Mouse (Mus musculus) neural tube, embryonic 10.5 days (tissue): Measurements from ENCODE around the gene Wdr86.
"Not testable (repeated sequence)": the region's sequence is repeated elsewhere in the genome, so short reads cannot be mapped to it uniquely, and the experiment has no call there.

Experiments used
- DNase-seq: peaks from one replicate; pipeline ENCODE4 v3.0.0-alpha.2; 2017; ENCODE audit warnings: low spot score; ENCODE audit errors: extremely low spot score

Wdr86 gene

DNA sequence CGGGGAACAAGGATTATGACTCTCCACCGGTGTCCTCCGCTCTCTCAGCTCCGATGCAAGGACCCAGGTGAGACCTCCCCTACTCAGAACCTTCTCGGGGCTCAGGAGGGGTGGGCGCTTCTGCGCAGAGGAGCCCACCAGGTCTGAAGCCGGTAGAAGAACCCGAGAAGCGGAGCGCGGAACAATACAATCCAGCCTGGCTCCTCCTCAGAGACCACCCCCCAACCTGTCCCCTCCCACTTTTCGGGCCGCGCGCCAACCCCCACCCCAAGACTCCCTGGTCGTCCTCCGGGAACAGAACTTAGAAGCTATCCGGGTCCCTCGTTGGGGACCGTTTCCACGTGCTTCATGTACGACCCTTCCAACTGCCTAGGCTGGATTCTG lies at the start of gene Wdr86:
Gene Wdr86, minus strand, starts transcription at position 240 of the 384 bp plus-strand sequence.
- peak; percentile 66 for DNase-seq

DNA sequence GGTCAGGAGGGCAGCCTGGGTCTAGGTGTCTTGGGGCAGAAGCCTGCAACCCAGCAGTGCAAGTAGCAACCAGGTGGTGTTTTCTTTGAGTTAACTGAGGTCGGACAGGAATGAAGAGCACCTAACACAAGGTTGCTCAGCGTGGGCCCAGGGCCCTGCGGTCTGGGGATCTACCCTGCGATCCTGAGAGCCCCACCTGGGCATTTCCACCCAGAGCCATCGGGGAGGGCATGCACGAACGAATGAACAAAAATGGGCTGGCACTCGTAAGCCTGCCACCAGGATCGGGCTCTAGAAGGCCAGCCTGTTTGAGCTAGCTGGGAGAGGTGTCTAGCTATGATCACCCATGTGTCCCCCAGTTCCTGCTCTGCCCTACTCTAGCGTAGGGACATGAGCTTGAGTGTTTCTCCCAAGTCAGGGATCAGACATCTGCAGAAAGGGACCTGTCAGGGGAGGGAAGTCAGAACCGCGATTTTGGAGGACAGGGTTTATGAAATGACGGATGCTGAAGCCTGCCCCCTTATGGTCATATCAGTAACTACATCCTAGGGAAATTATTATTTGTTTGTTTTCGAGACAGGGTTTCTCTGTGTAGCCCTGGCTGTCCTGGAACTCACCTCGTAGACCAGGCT lies 49.5 kb upstream of the Wdr86 start:
- peak; percentile 35 for DNase-seq

DNA sequence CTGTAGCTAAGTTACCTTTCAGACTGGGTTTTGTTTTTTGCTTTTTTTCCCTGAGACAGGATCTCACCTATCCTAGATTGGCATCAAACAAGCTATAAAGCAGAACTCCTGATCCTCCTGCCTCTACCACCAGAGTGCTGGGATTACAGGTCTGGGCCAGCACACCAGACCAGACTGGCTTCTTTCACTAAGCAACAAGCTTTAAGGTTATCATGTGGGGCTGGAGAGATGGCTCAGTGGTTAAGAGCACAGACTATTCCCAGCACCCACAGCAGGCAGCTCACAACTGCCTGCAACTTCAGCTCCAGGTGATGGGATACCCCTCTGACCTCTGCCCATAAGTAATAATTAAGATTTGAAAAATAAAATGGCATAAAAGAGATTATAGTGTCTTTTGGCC lies 48.8 kb upstream of the Wdr86 start:
- no peak for DNase-seq

DNA sequence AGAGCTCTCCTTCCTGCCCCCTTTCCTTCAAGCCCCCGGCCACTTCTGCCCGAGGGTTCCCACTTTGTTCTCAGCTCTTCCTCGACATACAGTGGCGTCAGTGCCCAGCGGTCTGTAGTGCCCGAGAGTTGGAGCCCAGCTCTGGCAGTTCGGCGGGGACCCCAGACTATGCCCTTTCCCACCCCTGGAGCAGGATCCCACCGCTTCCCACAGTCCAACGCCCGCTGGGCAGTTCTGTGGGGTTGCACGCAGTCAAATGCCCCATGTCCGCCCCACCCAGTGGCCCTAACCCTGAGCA lies 48.3 kb upstream of the Wdr86 start:
- DNase-seq, result no peak

DNA sequence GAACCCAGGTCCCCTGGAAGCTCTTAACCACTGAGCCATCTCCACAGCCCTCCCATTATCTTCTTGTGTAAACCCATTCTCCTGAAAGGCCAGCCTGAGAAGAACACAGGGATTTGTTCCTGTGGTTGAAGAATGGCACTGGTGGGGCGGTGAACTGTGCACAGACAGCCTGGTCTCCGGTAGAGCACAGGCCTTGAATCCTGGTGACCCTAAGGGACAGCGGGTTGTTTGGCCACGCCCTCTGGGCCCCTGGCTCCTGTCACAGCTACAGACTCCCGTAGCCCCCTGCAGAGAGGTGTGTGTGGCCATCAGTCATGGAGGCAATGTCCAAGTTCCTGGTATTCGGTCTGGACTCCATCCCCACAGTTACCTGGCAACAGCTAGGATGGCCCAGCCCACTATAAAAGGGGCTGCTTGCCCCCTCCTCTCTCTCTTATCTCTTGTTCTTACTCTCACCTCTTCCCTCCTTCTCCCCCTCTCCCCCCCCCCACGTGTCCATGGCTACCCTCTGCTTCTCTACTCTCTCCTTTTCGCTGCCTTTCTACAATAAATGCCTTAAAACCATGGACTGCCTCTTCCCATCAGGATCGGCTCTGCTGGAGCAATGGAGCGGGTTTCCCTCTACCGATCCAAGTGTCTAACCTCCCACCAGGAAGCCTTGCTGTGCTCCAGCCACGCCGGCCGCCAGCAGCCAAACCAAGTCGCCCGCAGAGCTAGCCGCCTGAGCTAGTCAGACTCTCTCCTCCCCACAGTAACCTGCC lies 47.7 kb upstream of the Wdr86 start:
- DNase-seq, result peak; percentile 12

DNA sequence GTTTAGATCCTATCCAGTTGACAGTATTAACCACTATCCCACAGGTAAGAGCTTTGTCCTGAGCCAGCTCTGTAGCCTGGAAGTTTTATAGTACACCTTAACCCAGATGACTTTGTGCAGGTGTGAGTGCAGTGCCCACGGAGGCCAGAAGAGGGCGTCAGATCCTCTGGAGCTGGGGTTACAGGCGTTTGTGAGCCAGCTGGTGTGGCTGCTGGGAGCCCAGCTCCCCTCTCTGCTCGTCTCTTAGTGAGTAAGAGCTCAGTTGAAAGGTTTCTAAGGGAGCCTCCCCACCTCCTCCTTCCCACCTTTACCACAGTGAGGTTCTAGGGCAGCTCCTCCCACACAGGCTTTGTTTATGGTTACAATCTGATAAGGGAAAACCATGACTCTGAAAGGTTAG lies 46.2 kb upstream of the Wdr86 start:
- peak; percentile 12 for DNase-seq

DNA sequence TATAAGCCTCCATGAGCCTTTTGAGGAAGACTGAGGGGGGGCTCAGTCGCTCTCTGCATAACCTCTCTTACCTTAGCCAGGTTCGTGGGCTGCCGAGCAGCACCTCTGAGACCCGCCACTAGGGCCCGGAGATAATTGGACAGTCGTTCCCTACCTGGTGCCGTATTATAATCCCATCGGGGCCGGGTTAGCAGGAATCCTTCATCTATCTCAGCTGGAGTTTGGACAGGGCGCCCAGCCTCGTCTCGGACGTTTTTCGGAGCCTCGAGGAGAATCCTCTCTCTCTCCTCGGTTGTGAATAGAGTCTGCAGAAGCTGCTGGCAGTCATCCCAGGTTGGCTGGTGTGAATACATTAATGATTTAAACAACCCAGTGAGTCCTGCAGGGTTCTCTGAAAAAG lies 44.0 kb upstream of the Wdr86 start:
- not testable (repeated sequence) for DNase-seq

DNA sequence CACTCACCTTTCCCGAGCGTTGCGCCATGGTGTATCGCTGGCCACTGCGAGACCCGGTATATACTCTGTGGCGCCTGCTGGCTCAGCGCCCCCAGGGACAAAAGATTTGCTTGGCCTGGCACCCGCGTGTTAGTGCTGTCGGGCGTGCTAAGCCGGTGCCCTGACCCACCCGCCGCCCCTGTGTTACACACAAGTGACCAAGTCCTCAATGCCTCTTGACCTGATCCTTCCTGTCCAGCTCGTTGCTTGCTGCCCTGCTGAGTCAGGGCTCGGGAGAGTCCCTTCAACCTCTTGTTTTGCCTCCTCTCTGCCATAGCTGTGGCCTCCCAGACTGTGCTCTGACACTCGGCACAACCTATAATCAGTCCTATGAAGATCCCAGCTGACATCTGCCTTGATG lies 27.3 kb upstream of the Wdr86 start, which contains the start of gene Crygn:
Gene Crygn, minus strand, starts transcription at position 193 of the 400 bp plus-strand sequence.
- DNase-seq, result no peak

DNA sequence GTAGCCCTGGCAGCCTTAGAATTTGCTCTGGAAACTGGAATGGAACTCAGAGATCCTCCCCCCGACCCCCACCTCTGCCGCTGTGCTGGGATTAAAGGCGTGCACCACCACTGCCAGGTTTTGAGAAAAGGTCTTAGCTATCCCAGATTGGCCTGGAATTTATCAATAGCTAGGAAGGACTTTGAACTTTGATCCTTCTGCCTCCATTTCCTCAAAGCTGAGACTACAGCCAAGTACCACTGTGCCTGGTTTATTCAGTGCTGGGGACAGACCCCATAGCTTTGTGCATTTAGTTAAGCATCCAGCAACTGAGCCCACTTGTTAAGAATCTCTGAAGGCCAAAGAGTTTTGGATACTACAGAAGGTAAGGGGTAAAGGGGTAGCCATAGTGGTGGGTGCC lies 26.4 kb upstream of the Wdr86 start:
- DNase-seq, result no peak

DNA sequence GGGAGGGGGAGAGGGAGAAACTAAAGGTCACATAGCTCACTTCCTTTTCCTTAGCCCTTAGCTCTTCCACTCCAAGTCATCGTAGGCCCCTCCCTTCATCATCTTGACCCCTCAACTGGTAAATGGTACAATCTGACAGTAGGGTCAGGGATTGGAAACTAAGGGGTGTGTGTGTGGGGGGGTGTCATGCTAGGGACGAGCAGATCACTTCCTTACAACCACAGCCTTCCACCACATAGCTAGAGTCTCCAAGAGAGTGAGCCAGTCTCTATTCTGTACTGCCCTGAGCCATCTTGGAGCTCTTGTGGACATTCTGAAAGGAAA lies 21.6 kb upstream of the Wdr86 start:
- no peak for DNase-seq

DNA sequence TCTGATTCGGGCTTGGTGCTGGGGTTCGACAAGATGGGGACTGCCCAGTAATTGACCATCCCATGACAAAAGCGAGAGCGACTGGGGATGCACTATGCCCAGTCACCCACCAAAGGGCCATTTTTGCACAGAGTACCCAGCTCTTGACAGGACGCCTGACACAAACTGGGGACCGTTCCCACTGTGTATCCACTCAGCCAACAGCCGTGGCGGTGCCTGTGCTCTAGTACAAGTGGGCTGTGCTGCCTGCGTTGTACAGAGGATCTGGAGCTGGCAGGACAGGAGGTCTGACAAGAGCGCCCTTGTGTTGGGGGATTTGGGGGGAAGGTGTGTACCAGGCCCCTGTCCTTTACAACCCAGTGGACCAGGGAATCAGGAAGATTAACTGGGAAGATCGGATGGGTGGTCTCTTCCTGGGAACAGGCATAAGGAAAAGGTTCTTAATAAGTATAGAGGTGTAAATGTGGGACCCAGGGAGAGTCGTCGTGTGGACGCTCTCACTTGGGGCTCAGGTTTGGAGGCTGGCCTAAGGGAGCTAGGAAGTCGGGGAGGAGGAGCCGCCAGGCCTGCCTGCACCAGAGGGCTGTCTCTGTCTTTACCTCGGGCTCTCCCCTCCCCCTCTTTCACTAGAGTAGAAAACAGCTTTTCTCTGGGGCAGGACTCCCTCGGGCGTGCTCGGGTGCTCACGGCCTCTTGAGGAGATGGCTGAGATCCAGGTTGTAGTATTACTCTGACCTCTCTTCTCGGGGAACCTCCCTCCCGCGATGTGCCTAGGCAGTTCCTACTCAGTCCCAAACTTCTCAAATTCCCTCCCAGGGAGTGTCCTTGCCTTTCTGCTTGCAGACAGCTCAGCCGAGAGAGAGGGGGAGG lies 21.0 kb upstream of the Wdr86 start:
- peak; percentile 62 for DNase-seq

DNA sequence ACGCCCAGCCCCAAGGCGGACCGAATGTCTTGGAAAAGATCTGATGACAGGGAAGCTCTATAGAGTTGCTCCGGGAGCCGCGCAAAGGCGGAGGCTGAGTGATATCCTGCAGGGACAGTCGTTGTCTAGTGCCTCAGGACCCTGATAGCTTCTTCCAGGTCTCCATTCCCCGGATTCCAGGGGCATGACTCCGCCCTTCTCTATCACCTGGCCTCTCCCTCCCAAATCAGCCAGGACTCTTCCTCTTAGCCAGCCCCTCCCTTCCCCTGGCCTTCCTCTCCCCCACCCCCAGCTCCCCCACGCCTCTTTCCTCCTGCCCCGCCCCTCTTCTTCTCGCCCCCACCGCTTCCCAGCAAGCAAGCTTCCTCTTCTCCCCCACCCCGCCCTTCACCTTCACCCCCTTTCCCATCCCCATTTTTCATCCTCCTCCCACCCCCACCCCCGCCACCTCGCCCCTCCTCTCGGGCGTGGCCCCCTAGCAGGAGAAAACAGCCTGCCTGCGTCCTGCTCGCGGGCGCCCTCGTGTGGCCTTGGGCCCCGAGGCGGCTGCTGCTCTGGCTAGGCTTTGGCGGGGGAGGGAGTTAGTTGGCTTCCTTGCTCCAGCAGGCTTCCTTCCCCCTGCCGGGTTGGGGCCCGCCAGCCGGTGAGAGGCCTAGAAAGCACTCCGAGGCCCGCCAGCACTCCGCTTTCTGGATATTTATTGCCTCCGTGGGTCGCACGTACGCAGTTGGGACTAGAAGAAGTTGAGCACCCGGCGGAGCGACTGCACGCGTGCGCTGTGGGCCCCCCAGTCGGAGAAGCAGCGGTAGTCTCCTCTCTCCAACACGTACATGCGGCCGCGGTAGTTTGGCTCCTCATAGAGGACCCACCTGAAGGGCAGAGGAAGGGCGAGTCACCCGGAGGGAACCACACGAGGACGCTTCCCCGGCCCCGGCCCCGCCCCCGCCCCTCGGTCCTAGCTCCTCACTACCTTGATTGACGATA lies 20.1 kb upstream of the Wdr86 start:
- DNase-seq, result peak; percentile 96

DNA sequence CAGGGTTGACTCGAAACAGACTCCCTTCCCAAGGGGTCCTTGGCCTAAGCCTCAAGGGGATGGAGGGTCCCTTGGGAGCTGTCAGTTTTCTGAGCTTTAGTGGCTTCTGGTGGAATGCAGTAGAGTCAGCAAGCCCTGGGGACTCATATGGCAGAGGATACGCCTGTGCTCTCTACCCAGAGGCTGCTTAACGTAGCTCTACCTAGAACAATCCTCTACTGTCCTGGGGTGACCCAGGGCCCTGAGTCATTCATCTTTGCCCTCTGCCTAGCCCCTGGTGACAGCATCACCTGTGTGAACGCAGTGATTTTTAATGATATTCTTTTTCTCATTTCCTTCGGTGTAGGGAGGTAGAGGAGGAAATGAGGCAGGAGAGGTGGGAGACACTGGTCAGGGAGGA lies 19.2 kb upstream of the Wdr86 start:
- peak; percentile 18 for DNase-seq

DNA sequence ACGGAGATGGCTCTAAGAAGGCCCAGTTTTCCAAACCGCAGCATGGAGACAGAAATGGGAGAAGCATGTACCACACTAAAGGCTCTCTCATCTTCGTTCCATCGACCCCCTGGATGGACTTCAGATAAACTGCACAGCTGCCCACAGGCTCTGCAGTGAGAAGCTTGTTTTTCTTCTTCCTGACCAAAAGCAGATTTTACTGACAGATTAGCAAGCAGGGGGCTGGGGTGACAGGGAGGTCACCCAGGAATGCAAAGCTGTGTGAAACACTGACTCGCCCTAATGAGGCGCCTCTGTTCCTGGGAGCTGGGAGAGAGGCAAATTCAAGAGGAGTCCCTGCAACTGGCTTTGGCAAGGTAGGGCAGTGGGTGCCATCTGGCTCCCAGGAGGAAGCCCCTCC lies 17.0 kb upstream of the Wdr86 start:
- DNase-seq, result peak; percentile 22

DNA sequence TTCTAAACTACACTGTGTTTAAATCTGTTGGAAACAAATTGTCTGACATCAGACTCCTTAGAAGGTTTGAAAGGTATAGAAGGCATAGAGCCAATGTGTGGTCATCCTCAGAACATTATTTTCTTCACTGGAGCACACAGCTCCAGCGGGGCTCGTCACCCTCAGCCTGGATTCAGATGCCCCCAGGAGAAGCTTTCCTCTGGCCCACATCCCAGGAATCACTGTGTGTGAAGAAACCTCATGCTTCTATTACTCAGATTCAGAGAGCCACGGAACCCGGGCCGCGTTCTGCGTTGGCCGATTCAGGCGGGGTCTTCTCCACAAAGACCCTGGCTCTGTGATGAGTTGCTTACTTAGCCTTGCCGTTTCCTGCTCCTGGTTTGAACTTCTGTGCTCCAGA lies 13.4 kb upstream of the Wdr86 start:
- DNase-seq, result no peak

DNA sequence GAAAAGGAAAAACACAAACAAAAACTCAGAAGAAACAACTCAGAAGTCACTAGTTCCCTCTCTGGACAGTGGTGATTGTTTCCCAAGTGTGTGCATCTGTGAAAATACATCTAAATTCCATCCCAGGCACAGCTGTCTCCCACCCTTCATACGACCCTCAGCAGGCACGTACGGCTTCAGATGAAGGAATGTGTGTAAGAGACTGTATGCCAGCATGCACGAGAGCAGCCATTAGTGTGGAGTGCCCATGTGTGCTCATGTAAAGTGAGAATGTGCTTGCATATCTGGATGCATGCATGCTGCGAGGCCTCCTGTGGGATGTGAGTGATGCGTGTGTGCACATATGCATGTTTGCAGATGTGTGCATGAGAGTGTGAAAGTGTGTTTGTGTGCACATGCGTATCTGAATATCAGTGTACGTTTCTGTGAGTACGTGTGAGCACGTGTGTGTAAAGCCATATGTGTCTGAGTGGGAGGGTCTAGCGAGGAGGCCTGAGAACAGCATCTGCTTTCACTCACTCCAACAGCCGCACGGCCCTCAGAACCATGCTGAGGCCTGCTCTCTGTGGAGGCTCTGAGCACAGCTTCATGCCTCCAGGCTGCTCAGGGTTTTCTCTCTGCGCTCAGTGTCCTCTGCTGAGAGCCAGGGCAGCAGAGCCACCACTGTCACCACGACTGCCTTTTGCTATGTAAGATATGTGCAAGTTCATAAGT lies 10.8 kb upstream of the Wdr86 start:
- DNase-seq, result peak; percentile 31

DNA sequence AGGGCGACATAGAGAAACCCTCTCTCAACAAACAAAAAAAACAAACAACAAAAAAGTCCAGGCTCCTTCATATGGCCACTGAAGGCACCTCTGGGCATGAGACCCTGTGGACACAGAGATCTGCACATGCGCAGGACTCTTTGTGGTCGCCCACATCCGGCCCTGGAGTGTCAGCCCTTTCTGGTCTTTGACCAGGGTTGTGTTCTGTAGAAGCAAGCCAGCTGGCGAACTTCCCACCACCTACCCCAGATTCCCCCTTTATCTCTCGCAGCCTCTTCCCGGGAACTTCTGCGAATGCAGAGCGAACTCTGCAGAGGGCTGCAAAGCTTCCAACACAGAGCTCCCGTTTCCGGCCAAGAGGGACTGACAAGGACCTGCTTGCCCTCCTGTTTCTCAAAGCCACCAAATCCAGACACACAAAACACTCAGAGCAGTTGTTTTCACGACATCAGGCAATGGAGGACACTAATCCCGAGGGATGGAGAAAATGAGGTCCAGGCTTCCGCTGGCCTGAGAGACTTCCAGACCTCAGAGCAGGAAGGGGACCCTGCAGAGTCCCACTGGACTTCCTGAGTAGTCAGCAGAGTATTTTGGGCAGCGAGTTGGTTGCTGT lies 8.7 kb upstream of the Wdr86 start:
- peak; percentile 13 for DNase-seq

DNA sequence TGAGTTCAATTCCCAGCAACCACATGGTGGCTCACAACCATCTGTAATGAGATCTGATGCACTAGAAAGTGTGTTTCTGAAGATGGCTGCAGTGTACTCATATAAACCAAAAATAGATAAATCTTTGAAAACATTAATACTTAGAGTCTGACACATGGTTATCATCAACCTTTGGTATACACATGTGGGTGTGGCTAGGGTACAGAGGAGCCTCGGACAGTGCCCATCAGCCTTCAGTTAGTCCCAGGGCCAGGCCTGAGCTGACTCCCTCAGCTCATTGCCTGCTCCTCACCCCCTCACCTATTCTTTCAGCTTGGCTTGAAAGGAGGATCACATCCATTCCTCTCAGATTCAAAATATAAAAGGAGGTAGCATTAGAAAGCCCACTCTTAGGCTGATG lies 8.0 kb upstream of the Wdr86 start:
- DNase-seq, result no peak

DNA sequence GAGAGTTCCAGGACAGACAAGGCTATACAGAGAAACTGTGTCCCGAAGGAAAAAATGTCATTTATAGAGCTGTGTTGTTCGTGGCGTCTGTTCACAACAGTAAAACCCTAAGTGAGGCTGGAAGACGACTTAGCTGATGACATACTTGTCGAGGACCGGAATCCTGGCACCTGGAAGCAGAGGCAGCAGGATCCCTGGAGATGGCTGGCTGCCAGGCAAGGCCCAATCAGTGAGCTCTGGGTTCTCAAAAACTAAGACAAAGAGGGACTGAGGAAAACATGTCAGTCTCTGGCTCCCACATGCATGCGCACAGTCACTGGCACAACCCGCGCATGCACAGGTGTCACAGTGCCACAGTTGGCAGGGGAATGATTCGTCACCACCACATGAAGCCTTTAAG lies 7.1 kb upstream of the Wdr86 start:
- no peak for DNase-seq

DNA sequence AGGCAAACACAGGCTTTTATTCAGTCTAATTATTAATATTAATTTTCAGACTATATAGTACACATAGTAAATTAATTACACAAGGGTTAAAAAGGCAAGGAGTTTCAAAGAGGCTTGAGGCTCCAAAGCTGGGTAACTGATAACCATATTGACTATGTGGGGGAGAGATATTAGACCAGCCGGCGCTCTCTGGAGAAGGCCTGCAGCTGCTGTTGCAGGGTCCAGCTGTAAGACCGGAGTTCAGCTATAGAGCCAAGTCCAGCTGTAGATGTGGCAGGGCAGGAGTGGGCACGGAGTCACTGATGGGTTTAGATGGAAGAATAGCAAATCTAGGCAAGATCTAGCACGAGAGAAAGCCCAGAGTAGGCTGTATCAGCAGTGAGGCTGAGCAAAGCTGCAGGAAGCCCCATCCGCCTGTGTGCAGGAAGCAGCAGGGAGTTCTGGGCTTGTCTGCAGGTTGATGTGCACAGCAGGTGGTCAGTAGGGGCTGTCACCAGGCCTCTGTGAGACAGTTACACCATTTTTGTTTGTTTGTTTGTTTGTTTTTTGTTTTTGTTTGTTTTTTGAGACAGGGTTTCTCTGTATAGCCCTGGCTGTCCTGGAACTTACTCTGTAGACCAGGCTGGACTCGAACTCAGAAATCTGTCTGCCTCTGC lies 3.4 kb upstream of the Wdr86 start:
- DNase-seq, result no peak
